Mouse (Mus musculus) T-helper 1 cell (primary cell): ENCODE measurements at regions not wholly inside any gene's neighbourhood (a gene's known extent, or its start where the extent isn't known, plus 50 kb on each side); places are given as distances from the start of the nearest gene placed in this dataset.

Experiments used
- in situ Hi-C: fragments of 300-600 bp; cut with MboI, MseI; formaldehyde crosslinking; loops from one replicate; pipeline ENCODE4 v1.15.1; 2025; ENCODE audit warnings: high pct_unique_total_duplicates

- in situ Hi-C loops: no loop called here
These were observed 453.4 kb upstream of the Foxg1 start for GRCm38 (mm10) chr12:48929035-48929434.

- in situ Hi-C loops: no loop called here
These were observed 436.0 kb upstream of the Foxg1 start for GRCm38 (mm10) chr12:48946505-48946904.

GRCm38 (mm10) chr12:48959289-48960005 lies 423.0 kb upstream of the Foxg1 start:
- in situ Hi-C loops: loop anchor here (10.0 kb wide), 1 partner anchor 555 kb away; no protein-coding TSS in a partner anchor

DNA sequence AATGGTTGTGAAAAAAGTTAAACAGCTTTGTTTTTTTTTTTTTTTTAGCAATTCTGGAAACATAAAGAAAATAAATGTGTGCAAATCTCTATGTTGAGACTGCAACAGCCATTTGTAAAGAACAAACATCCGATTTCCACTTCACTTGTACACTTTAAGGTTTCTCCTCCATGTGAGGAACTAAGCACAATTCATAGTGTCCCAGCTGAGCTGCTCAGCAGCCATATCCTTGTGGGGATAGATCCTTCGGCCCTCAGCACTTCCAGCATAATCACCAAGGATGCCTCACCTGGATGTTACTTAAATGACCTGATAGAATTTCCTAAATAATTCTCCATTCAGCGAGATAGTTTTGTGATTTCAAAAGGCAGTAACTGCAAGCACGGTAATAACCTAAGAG lies 422.4 kb upstream of the Foxg1 start:
- in situ Hi-C loops: loop anchor here (10.0 kb wide), 1 partner anchor 555 kb away; no protein-coding TSS in a partner anchor

- in situ Hi-C loops: loop anchor here (10.0 kb wide), 1 partner anchor 551 kb away; no protein-coding TSS in a partner anchor
These were observed 419.0 kb upstream of the Foxg1 start for GRCm38 (mm10) chr12:48963451-48963850.
